Mouse (Mus musculus) right cerebral cortex, postnatal 4 days (tissue): ENCODE data around the gene Syt5.

Experiments used
- DNase-seq: peaks from one replicate; pipeline ENCODE4 v3.0.0-alpha.2; 2022

Gene Syt5

DNA sequence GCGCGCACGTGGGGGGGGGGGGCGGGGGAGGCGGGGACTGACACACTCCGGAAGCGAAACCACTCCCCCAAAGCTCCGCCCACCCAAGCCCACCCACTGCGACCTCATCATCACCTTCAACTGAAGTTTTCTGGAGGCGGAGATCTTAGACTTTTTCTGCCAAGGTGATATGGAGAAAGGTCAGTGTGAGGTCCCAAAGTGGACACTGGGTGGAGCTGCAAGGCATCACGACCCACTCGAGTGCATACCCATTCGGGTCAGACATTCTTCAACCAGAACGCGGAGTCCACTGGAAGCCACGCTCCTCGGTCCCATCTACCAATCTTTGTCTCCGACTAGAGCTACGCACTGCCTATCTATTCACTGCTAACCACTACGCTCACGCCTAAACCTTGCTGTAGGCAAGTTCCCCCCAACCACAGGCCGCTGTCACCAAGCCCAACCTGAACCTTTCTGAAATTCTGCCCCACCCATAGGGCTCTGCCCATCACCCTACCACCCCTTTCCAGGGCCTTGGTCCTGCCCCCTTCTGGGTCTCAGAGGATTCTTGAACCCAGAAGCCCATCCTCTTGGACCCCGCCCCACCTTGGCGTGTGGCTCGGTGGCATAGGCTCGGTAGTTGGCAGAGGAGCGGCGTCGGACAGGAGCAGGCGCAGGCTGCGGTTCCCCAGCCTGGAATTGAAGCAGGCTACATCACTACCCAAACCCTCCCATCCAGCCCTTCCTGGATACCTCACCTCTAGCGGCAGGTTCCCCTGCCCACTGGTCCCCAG is 25.9 kb downstream of the Syt5 start:
- DNase-seq = no peak

DNA sequence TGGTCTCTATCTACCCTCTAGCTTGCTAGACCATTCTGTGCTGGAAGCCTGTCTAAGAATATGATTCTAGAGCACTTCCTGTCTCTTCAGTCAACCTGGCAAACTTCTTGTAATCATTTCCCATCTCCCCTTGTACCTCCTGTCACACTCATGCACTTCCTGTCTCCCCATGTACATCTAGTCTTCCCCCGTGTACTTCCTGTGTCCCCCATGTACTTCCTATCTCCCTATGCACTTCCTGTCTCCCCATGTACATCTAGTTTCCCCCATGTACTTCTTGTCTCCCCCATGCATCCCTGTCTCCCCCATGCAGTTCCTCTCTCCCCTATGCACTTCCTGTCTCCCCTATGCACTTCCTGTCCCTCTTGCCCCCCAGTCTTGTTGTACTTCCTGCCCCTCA is 28.9 kb downstream of the Syt5 start:
- DNase-seq = no peak

DNA sequence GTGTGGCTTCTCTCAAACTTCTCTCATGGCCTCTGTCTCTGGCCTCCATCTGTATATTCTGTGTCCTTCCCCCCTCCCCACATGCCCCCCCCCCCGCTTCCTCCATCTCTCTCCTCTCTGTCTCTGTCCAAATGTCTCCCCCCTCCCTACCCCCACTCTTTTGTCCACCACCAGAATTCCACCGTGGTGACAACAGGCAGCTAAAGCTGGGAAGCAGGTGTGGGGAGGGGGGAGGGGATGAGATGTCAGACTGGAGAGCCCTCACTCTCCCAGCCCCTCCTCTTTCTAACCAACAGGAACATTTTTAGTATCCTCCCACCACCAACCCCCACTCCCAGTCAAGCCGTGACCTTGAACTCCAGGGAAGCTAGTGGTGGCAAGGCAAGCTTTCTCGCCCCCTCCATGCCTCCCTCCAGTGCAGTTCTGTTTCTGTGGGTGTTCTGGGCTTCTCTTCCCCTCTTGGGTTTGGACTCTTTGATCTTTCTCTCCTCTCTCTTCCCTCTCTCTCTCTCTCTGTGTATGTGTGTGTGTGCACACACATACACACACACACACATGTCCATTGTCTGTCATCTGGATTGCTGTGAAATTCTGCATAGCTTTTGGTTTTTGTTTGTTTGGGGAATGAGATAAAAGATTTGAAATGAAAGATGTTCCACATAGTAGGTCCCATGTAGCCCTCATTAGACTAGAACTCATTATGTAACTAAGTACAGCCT is 30.9 kb downstream of the Syt5 start, which contains the start of gene Tnnt1:
Gene Tnnt1 (minus strand): TSS at position 51 of the 719 bp plus-strand sequence.
- no peak for DNase-seq

- no peak for DNase-seq
Measured at GRCm38 (mm10) chr7:4515853-4516252, 31.5 kb downstream of the Syt5 start.

GRCm38 (mm10) chr7:4513829-4514712 is 33.3 kb downstream of the Syt5 start:
- no peak for DNase-seq

- DNase-seq = no peak
Measured at GRCm38 (mm10) chr7:4513236-4513635, 34.1 kb downstream of the Syt5 start.

DNA sequence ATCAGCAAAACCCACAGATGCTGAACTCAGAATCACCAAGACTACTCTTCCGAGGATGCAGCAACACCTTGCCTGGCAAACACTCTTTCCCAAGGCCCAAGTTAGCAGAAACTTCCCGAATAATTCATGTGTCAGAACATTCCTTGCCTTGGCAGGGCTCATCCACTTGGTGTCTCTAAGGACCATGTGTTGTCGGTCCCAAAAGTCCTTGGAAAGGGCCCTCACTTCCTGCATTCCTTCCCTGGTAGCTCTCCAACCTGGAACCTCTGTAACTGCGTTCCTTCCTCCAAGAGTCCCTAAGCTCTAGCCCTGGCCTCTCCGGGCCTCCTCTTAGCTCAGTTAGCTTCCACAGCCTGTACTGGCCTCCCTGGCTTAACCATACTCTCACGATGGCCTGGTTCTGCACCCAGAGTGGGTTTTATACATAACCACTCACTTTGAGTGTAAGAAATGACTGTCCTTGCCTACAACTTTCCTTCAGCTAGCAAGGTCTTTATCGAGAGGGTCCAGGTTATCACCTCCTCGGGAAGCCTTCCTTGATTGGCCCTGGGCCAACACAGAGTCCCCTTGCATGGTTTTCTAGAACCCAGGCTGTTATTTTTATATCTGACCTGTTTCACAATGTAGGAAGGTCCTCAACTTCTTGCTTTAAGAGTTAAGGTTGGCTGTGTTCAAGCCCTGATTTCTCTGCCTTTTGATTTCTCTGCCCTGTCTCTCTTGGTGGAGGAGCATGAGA is 35.7 kb downstream of the Syt5 start:
- no peak for DNase-seq

DNA sequence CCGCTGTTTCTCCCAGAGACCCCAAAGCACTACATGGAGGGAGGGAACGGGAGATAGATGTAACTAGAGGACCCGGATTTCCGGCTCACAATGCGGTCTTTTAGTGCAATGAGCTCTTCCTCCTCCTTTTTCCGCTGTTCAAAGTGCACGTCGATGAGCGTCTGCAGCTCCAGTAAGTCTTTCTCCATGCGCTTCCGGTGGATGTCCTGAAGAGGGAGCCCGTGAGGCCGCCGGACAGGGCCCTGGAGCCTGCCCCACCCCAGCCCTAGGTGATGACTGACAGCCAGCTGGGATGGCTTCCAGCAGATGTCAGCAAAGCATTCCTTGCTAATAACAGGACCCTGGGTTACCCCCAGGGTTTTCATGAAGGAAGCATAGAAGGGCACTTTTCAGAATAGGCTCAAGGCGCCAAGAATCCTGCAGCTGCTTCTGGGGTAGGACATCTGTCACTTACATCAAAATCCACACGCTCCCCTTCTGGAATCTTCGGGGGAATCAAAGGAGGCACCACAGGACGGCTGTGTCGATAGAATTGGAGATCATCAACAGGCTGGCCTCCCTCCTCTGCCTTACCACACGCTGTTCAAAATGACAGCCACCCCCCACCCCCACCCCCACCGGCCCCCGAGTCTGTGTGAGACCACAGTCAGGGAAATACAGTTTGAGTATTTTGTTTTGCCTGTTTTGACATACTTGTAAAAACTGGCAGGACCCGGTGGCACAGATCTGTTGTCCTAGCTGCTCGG is 37.3 kb downstream of the Syt5 start:
- peak; percentile 47 for DNase-seq

GRCm38 (mm10) chr7:4508739-4509116 is 38.6 kb downstream of the Syt5 start:
- DNase-seq = no peak

DNA sequence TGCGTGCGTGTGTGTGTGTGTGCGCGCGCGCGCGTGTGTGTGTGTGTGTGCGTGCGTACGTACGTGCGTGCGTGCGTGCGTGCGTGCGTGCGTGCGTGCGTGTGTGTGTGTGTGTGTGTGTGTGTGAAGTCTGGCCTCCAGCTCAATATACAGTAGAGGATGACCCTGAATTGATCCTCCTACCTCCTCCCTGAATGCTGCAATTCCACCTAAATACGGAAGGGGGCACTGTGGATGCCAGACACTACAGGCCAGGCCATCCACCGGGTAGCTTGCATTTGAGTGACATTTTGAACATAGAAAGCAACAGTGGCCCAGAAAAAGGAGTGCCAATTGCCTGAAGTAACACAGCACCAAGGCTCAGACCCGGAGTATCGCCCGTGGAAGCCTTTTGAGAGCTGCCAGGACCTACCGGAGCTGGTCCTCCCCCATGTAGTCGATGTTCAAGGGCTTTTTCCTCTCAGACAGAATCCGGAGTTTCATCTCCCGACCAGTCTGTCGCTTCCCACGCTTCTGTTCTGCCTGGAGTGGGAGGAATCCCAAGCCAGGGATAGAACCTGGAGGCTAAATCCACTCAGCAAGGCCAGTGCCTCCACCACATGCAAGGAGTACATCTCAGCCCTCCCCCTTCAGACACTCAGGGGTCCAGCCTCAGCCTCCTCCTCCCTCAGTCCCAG is 39.1 kb downstream of the Syt5 start:
- no peak for DNase-seq

- DNase-seq = no peak
Measured at GRCm38 (mm10) chr7:4507220-4507619, 40.1 kb downstream of the Syt5 start.

GRCm38 (mm10) chr7:4504646-4505435 is 42.5 kb downstream of the Syt5 start:
- DNase-seq = no peak

GRCm38 (mm10) chr7:4503858-4504257 is 43.5 kb downstream of the Syt5 start:
- DNase-seq = no peak

DNA sequence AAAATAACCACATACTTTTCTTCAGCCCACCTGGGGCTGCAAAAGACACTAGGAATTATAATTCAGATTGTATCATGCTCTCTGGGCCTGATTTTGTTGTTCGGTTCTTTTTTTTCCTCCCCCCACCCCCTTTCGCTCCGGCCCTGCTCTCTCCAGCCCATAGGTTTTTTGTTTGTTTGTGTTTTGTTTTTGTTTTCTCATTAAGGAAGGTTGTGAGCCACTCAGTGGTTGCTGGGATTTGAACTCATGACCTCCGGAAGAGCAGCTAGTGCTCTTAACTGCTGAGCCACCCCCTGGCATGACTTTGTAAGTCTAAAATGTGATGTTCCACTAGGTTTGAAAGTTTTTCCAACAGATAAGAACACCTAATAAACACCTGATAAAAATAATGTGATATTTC is 44.2 kb downstream of the Syt5 start:
- DNase-seq = no peak

DNA sequence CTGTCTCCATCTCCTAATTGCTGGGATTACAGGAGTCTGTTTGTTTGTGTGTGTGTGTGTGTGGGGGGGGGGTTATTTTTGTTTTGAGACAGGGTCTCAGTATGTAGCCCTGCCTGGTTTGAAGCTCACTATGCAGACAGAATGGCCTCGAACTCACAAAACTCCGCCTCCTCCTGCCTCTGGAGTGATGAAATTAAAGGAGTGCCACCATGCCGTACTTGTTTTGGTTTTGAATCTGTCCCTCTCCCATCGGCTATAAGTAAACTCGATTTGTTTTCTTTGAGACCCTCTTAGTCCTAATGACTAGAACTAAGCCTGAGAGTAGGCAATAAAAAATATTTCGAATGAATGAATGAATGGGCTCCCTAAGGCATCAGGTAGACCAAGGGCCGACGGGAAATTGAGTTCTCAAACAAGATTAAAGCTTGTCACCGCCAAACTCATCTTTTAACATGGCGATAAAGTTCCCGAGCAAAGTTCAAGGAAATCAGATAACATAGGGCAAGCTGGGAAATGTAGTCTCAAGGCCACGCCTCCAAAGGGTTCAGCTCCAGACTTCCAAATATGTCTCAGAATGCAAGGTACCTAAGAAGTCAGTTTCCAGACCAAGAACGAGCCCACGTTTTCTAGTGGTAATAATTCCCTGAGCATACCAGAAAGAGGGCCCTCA is 44.8 kb downstream of the Syt5 start:
- no peak for DNase-seq

GRCm38 (mm10) chr7:4501558-4502397 is 45.6 kb downstream of the Syt5 start, which contains the start of gene Ppp1r12c:
Gene Ppp1r12c, minus strand, starts transcription at chr7:4501680.
- DNase-seq = peak; percentile 96

DNA sequence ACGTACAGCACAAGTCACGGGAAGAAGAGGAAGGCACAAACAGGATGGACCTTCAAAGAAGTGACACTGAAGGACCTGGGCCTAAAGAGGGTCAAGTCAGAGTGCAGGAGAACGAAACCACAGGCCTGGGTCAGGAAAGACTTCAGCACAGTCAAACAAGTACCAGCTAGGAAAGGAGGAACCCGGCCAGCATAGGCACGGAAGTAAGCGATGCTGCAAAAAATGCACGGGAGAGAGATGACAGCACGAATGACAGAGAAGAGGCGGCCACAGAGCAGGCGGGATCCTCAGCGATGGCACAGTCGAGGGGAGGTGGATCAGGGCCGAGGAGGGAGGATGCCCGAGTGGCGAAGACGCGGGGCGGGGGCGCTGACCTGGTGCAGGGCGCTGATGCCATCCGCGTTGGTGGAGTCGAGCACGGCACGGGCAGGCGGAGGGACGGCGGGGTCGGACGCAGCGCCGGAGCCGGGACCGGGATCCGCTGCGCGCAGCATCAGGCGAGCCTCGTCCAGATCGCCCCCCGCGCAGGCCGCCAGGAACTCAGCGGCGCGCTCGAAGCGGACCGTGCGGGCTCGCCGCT is 46.4 kb downstream of the Syt5 start:
- peak; percentile 61 for DNase-seq

DNA sequence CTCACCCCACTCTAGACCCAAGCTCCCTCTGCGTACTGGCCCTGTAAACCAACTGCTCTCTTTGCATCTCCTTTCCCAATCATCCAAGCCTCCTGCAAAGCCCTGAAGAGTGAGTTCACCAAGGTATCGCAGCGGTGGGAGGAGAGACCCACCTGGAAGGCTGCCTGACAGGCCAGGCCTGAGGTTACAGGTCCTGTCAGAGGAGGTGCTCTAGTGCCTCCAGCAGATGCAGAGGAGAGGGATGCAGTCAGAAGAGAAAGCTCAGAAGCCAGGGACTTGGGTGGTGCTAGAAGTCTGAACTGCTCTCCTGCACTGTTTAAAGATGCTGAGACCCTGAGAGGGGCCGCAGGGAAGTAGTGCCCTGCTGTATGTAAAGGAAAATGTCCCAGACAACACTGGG is 48.3 kb downstream of the Syt5 start:
- no peak for DNase-seq
